Mouse (Mus musculus): ENCODE measurements around the gene Nfib. TPM values are rescaled to one million over a fixed set of nuclear protein-coding genes. Genes with fewer than 3 reads are reported as not detected.

Nfib gene
- polyA plus RNA-seq, 1 experiment from 2014 or later, result 52.1 TPM

DNA sequence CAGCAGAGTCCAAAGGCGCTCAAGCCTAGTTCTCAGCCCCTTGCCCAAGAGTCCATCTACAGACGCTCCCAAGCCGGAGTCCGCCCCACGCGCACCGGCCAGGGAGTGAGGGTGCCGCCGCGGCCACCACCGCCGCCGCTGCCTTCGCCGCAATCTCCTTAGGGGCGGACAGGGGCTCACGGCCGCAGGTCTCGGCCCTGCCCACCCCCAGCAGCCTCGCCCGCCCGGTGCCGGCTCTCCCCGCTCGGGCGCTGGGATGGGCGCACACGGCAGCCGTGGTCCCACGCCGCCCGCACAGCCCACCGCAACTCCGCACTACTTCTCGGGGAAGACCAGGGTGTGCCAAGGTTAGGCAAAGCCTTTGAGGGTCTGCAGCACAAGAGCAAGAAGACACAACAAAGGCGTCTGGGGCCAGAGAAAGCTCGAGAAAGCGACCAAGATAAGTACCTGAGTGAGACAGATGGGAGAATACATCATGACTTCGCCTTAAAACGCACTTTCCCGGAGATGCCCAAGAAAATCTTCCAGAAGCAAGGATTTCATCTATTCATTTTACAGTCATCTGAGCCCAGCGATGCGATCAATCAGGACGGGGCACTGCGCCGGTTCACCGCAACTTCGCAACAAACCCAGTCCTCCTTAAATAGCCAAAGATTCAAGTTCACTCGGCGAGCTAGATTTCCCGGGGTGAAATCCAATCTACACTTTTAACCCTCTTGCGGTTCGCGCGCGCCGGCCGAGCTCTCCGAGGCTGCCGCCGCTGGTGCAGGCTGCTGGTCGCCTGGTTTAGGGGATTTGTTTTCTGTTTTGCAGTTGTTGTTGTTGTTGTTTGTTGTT lies 201.0 kb downstream of the Nfib start:
- peak overlapping the region; percentile 99 for H3K27ac ChIP-seq (ENCODE audit: low read length)
- DNase-seq (ENCODE audit: low spot score) (peak; percentile 62), ATAC-seq (no peak)
- H3K4me1 ChIP-seq (ENCODE audit: insufficient read depth, low read depth, low read length), result peaks cover 13% of the 10 kb centered on the region; the same call in 1 of the 2 replicates
- TF ChIP-seq CTCF (IDR thresholded peaks at IDR 0.05) (no peak), EP300 (IDR thresholded peaks at IDR 0.05) (no peak; the same call in 1 of the 2 replicates)
- H3K9ac ChIP-seq (replicated peaks; ENCODE audit: low read depth), result peak overlapping the region; percentile 93
- H3K9me3 ChIP-seq (ENCODE audit: low read length), result no peaks in the 10 kb centered on the region
- H3K4me3 ChIP-seq (ENCODE audit: low read depth, low read length), result peak overlapping the region; percentile 81
- H3K27me3 ChIP-seq (replicated peaks; ENCODE audit: insufficient read depth, low read length), result no peaks in the 10 kb centered on the region
- WGBS, result under 1% methylated on average over 61 of the region's 62 CpGs
- H3K36me3 ChIP-seq (ENCODE audit: insufficient read depth, low read length), result no peaks in the 10 kb centered on the region
- peak overlapping the region; percentile 89 for H3K4me2 ChIP-seq (replicated peaks; ENCODE audit: low read depth, low read length)

DNA sequence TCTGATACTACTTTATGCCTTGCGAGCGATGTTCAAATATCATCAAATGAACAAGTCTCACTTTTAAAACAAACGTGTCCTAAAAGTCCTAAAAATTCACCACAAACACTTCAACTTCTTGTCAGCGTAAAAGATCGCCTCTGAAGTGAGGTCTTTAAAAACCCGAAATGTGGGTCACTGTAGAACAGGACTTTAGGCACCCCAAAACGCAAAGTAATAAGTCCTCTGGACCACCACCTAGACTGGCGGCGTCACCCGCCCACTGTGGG lies 201.6 kb downstream of the Nfib start:
- ATAC-seq (no peak), DNase-seq (ENCODE audit: low spot score) (no peak)
- Histone ChIP-seq H3K9me3 (ENCODE audit: low read length) (no peaks in the 10 kb centered on the region), H3K4me3 (ENCODE audit: low read depth, low read length) (peak overlapping the region; percentile 81), H3K27ac (ENCODE audit: low read length) (peak overlapping the region; percentile 99), H3K9ac (replicated peaks; ENCODE audit: low read depth) (peak overlapping the region; percentile 93), H3K36me3 (ENCODE audit: insufficient read depth, low read length) (no peaks in the 10 kb centered on the region), H3K4me1 (ENCODE audit: insufficient read depth, low read depth, low read length) (peaks cover 15% of the 10 kb centered on the region; the same call in 1 of the 2 replicates), H3K27me3 (replicated peaks; ENCODE audit: insufficient read depth, low read length) (no peaks in the 10 kb centered on the region), H3K4me2 (replicated peaks; ENCODE audit: low read depth, low read length) (peak overlapping the region; percentile 89)
- no peak; the same call in 1 of the 2 replicates for TF ChIP-seq CTCF (IDR thresholded peaks at IDR 0.05)
- TF ChIP-seq EP300 (IDR thresholded peaks at IDR 0.05), result no peak
- under 1% methylated on average over 10 of the region's 10 CpGs for WGBS

DNA sequence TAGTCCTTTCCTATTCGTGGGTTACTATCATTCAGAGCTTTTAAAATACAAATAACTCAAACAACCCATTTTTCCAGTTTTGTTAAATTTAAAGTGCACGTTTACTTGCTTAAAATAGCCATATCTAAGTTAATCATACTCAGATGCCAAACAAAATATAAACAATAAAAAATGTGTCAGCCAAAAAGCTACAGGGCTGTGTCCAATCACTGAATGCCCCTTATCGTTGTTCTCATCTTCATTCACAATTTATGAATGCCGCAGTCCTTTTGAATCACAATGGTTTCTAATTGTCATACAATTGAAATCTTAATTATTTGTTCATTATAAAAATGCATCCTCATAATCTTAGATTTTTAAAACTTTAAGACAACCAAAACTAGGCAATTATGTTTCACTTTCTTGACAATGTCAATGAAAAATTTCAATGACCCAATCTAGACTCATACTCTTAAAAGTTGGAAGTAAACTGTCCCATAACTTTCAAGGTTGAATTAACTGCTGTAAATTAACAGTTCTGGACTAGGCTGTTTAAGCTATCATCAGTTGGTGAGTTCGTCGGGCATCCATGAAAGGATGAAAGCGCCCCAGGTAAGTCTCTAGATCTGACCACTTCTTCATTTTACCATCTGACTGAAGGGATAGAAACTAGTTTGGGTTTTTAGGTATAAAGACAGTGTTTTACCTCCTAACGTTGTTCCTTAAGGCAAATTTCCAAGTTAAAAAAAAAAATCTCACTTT lies 202.1 kb downstream of the Nfib start:
- ATAC-seq (no peak), DNase-seq (ENCODE audit: low spot score) (no peak)
- Histone ChIP-seq H3K36me3 (ENCODE audit: insufficient read depth, low read length) (no peaks in the 10 kb centered on the region), H3K9ac (replicated peaks; ENCODE audit: low read depth) (peak overlapping the region; percentile 93), H3K27ac (ENCODE audit: low read length) (peak overlapping the region; percentile 99), H3K4me1 (ENCODE audit: insufficient read depth, low read depth, low read length) (peaks cover 13% of the 10 kb centered on the region; the same call in 1 of the 2 replicates), H3K27me3 (replicated peaks; ENCODE audit: insufficient read depth, low read length) (no peaks in the 10 kb centered on the region), H3K4me2 (replicated peaks; ENCODE audit: low read depth, low read length) (peak overlapping the region; percentile 89), H3K9me3 (ENCODE audit: low read length) (no peaks in the 10 kb centered on the region), H3K4me3 (ENCODE audit: low read depth, low read length) (peak overlapping the region; percentile 81)
- peak; percentile 45; the same call in 1 of the 2 replicates for TF ChIP-seq EP300 (IDR thresholded peaks at IDR 0.05)
- TF ChIP-seq CTCF (IDR thresholded peaks at IDR 0.05), result no peak
- 2% methylated on average over 8 of the region's 8 CpGs for WGBS

DNA sequence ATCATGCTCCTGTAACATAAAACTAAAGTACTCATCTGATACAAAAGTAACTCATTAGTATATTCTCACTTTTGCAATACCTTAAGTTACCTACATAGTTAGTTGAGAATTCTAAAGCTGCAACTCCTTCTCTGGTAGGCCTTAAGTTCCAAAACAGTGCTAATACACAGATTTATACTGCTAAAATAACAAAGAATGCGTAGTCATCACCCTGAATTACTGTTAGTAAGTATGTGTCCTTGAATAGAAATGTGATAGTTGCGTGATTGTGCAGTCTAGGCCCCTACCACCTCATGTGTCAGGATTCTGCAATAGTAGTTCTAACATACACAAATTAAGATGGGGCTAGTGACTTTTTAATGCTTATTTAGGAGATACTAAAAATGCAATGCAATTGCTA lies 202.9 kb downstream of the Nfib start:
- no peak overlapping the region for H3K27ac ChIP-seq (ENCODE audit: low read length)
- peaks cover 12% of the 10 kb centered on the region; the same call in 1 of the 2 replicates for H3K4me1 ChIP-seq (ENCODE audit: insufficient read depth, low read depth, low read length)
- H3K27me3 ChIP-seq (replicated peaks; ENCODE audit: insufficient read depth, low read length), result no peaks in the 10 kb centered on the region
- H3K9ac ChIP-seq (replicated peaks; ENCODE audit: low read depth), result peak overlapping the region; percentile 24
- 10% methylated on average over 2 of the region's 2 CpGs for WGBS
- no peak for TF ChIP-seq EP300 (IDR thresholded peaks at IDR 0.05)
- no peak for TF ChIP-seq CTCF (IDR thresholded peaks at IDR 0.05)
- no peaks in the 10 kb centered on the region for H3K36me3 ChIP-seq (ENCODE audit: insufficient read depth, low read length)
- no peak for DNase-seq (ENCODE audit: low spot score)
- no peaks in the 10 kb centered on the region for H3K9me3 ChIP-seq (ENCODE audit: low read length)
- no peak for ATAC-seq
- peak overlapping the region; percentile 89 for H3K4me2 ChIP-seq (replicated peaks; ENCODE audit: low read depth, low read length)
- H3K4me3 ChIP-seq (ENCODE audit: low read depth, low read length), result peak overlapping the region; percentile 81

DNA sequence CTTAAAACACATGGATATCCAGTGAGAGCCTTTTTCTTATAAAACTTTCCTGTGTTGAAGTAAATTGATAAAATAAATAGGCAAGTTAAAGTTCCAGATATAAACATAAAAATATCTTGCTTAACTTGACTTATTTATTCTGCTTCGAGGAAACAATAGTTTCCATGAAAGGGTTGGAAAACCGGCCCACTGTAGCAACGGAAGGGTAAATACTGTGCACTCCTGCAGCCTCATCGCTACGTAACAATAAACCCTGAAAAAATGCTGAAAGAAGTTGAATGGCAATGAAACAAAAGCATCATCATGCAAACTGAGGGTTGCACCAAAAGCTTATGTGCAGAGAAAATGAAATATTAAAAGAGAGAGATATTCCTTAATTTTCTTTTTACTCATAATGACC lies 203.5 kb downstream of the Nfib start:
- Histone ChIP-seq H3K27ac (ENCODE audit: low read length) (peak overlapping the region; percentile 1; the same call in 1 of the 2 replicates), H3K4me1 (ENCODE audit: insufficient read depth, low read depth, low read length) (peaks cover 12% of the 10 kb centered on the region; the same call in 1 of the 2 replicates), H3K9ac (replicated peaks; ENCODE audit: low read depth) (0 out of 2 replicates have a peak overlapping the region, but pooled peaks have one; percentile 13), H3K36me3 (ENCODE audit: insufficient read depth, low read length) (no peaks in the 10 kb centered on the region), H3K4me3 (ENCODE audit: low read depth, low read length) (peak overlapping the region; percentile 81), H3K4me2 (replicated peaks; ENCODE audit: low read depth, low read length) (peak overlapping the region; percentile 89), H3K27me3 (replicated peaks; ENCODE audit: insufficient read depth, low read length) (no peaks in the 10 kb centered on the region), H3K9me3 (ENCODE audit: low read length) (no peaks in the 10 kb centered on the region)
- 12% methylated on average over 5 of the region's 5 CpGs for WGBS
- DNase-seq (ENCODE audit: low spot score), result no peak
- no peak for ATAC-seq
- no peak for TF ChIP-seq EP300 (IDR thresholded peaks at IDR 0.05)
- TF ChIP-seq CTCF (IDR thresholded peaks at IDR 0.05), result no peak

DNA sequence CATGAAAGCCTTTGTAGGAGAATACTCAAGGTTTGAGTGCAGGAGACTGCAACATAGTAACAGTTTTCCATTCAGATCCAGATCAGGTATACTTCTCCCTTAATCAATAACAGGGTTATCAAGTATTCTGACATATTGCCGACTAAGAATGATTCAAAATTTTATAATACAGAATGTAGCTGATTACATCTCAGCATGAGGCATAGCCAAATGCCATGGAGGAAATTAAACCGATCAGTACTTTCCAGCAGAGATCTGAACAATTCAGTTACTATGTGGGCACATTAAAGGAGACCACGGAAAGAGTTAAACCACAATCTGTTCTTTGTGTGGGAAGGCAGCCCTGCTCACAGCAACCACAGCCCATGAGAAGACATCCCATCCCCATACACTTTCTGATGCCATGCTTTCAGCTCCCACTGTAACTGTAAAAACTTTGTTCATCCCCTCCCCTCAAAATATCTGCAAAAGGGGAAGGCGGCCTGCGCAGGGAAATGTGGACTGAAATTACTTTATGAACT lies 204.9 kb downstream of the Nfib start:
- Histone ChIP-seq H3K9me3 (ENCODE audit: low read length) (no peaks in the 10 kb centered on the region), H3K27me3 (replicated peaks; ENCODE audit: insufficient read depth, low read length) (no peaks in the 10 kb centered on the region), H3K4me2 (replicated peaks; ENCODE audit: low read depth, low read length) (peak overlapping the region; percentile 89), H3K27ac (ENCODE audit: low read length) (peak overlapping the region; percentile 5; the same call in 1 of the 2 replicates), H3K4me3 (ENCODE audit: low read depth, low read length) (peak overlapping the region; percentile 81), H3K9ac (replicated peaks; ENCODE audit: low read depth) (peak overlapping the region; percentile 27), H3K36me3 (ENCODE audit: insufficient read depth, low read length) (no peaks in the 10 kb centered on the region), H3K4me1 (ENCODE audit: insufficient read depth, low read depth, low read length) (peaks cover 15% of the 10 kb centered on the region; the same call in 1 of the 2 replicates)
- TF ChIP-seq CTCF (IDR thresholded peaks at IDR 0.05) (no peak), EP300 (IDR thresholded peaks at IDR 0.05) (no peak)
- ATAC-seq (no peak), DNase-seq (ENCODE audit: low spot score) (no peak)
- WGBS, result 21% methylated on average over 5 of the region's 5 CpGs

Data from lung, postnatal 0 days (tissue).